10 mouse cellular contexts compared by ENCODE assay signal in the genomic region with DNA sequence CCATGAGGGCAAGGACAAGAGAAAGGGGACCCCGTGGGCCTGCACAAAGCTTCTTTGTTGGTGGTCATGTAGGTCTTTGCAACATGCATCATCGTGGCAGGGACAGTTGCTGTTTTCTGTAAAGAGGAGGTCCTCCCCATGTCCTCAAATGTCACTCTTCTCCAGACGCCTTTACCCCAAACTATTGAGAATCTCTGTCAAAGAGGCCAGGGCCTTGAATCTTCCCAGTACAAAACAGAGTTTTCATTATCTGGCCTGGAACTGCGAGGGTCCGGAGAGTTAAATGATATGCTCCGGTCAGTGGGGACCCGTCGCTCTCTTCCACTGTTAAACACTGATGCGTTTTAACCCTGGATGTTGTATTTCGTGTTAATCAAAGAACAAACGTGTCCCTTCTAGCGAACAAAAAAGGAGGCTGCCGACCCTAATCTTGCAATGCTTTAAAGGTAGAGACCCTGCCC. TPM values are rescaled to one million over a fixed set of nuclear protein-coding genes. Genes with fewer than 3 reads are reported as not detected.
DNase-seq lines count a peak whose midpoint lies in the region; ATAC-seq and TF ChIP-seq lines count a peak whose summit lies in the region.
"Had no signal": no experiment of that assay in that cellular context is flagged by ENCODE, and none has a peak within 500 bp of the region (broad histone marks: within the 10 kb centered on the region; RNA-seq: fewer than 3 reads in every experiment).

No protein-coding gene starts in this region.

- no peaks in the 10 kb centered on the region for H3K36me3 ChIP-seq in lung, embryonic 14.5 days (ENCODE audit: insufficient read depth)
- no peaks in the 10 kb centered on the region for H3K36me3 ChIP-seq in forebrain, embryonic 14.5 days (ENCODE audit: control insufficient read depth, insufficient read depth, low read length)
- no peaks in the 10 kb centered on the region for H3K36me3 ChIP-seq in limb, embryonic 11.5 days (ENCODE audit: control insufficient read depth, insufficient read depth, low read length)
- H3K36me3 ChIP-seq in neural tube, embryonic 15.5 days = no peaks in the 10 kb centered on the region

- no peak overlapping the region for H3K27ac ChIP-seq in lung, embryonic 14.5 days (ENCODE audit: low read depth)
- H3K27ac ChIP-seq in forebrain, embryonic 14.5 days (ENCODE audit: low read depth, low read length) = 0 out of 2 replicates have a peak overlapping the region, but pooled peaks have one; percentile 6
- H3K27ac ChIP-seq in limb, embryonic 11.5 days (replicated peaks; ENCODE audit: low read depth, low read length) = no peak overlapping the region
- peak overlapping the region; percentile 97 for H3K27ac ChIP-seq in neural tube, embryonic 15.5 days (replicated peaks)
- H3K27ac ChIP-seq: liver, embryonic 14.5 days had no signal

- no peak for DNase-seq in lung, embryonic 14.5 days
- no peak for DNase-seq in lung, adult 2 months
- no peak for DNase-seq in forebrain, embryonic 14.5 days (ENCODE audit: low spot score)
- DNase-seq in limb, embryonic 11.5 days (ENCODE audit: low spot score) = peak; percentile 34
- no peak for DNase-seq in frontal cortex, postnatal 14 days (ENCODE audit: low spot score in 2 of 2)
- no peak for DNase-seq in spleen, adult 12 weeks (ENCODE audit: low spot score)

- no peak for TF ChIP-seq POLR2A in lung, adult 2 months (IDR thresholded peaks at IDR 0.05; ENCODE audit: borderline replicate concordance, extremely low read depth, low read depth, low read length)

- TF ChIP-seq CTCF in lung, embryonic 14.5 days (IDR thresholded peaks at IDR 0.05; ENCODE audit: low read depth) = no peak
- no peak for TF ChIP-seq CTCF in lung, adult 2 months (IDR thresholded peaks at IDR 0.05; ENCODE audit: insufficient read depth, low read length)

- peak overlapping the region; percentile 57; the same call in 1 of the 2 replicates for H3K4me2 ChIP-seq in lung, embryonic 14.5 days
- H3K4me2 ChIP-seq in forebrain, embryonic 14.5 days (ENCODE audit: low read length) = peak overlapping the region; percentile 83
- no peak overlapping the region; the same call in 1 of the 2 replicates for H3K4me2 ChIP-seq in limb, embryonic 11.5 days (ENCODE audit: low read depth, severe bottlenecking)
- peak overlapping the region; percentile 89 for H3K4me2 ChIP-seq in neural tube, embryonic 15.5 days

- H3K27me3 ChIP-seq in lung, embryonic 14.5 days (ENCODE audit: insufficient read depth, low read length) = peaks cover 41% of the 10 kb centered on the region
- peaks cover 5% of the 10 kb centered on the region for H3K27me3 ChIP-seq in forebrain, embryonic 14.5 days (replicated peaks; ENCODE audit: control insufficient read depth, insufficient read depth, low read length)
- H3K27me3 ChIP-seq in limb, embryonic 11.5 days (ENCODE audit: control insufficient read depth, insufficient read depth, low read length) = peaks cover 37% of the 10 kb centered on the region
- H3K27me3 ChIP-seq in neural tube, embryonic 15.5 days (replicated peaks) = 0 out of 2 replicates have a peak, but pooled peaks cover 3% of the 10 kb centered on the region

- WGBS in lung, embryonic 14.5 days = 23% methylated on average over 13 of the region's 13 CpGs
- 40% methylated on average over 13 of the region's 13 CpGs for WGBS in lung, adult 2 months
- WGBS in forebrain, embryonic 14.5 days = 16% methylated on average over 13 of the region's 13 CpGs
- WGBS in limb, embryonic 11.5 days = 21% methylated on average over 13 of the region's 13 CpGs
- WGBS in neural tube, embryonic 15.5 days = 7% methylated on average over 13 of the region's 13 CpGs

- no peak overlapping the region for H3K9ac ChIP-seq in lung, embryonic 14.5 days
- H3K9ac ChIP-seq in forebrain, embryonic 14.5 days (ENCODE audit: low read length) = peak overlapping the region; percentile 70; the same call in 1 of the 2 replicates
- no peak overlapping the region for H3K9ac ChIP-seq in limb, embryonic 11.5 days (ENCODE audit: low read length)
- peak overlapping the region; percentile 67 for H3K9ac ChIP-seq in neural tube, embryonic 15.5 days (replicated peaks)
- H3K9ac ChIP-seq: liver, embryonic 14.5 days had no signal

- H3K4me3 ChIP-seq in lung, embryonic 14.5 days (ENCODE audit: low read depth, low read length) = peak overlapping the region; percentile 24; the same call in 1 of the 2 replicates
- H3K4me3 ChIP-seq in lung, adult 2 months (replicated peaks; ENCODE audit: extremely low read depth, low read depth, low read length) = no peak overlapping the region
- H3K4me3 ChIP-seq in forebrain, embryonic 14.5 days (ENCODE audit: low read depth, low read length) = peak overlapping the region; percentile 38
- H3K4me3 ChIP-seq in limb, embryonic 11.5 days (ENCODE audit: low read depth, low read length) = no peak overlapping the region
- peak overlapping the region; percentile 49 for H3K4me3 ChIP-seq in neural tube, embryonic 15.5 days (replicated peaks)

- no peaks in the 10 kb centered on the region for H3K9me3 ChIP-seq in lung, embryonic 14.5 days (ENCODE audit: low read depth, low read length)
- no peaks in the 10 kb centered on the region for H3K9me3 ChIP-seq in forebrain, embryonic 14.5 days (replicated peaks; ENCODE audit: control insufficient read depth, low read length)
- H3K9me3 ChIP-seq in limb, embryonic 11.5 days (ENCODE audit: control insufficient read depth, low read length) = no peaks in the 10 kb centered on the region
- no peaks in the 10 kb centered on the region for H3K9me3 ChIP-seq in neural tube, embryonic 15.5 days (replicated peaks)

- no peak for ATAC-seq in lung, embryonic 14.5 days (ENCODE audit: insufficient read depth)
- ATAC-seq in forebrain, embryonic 14.5 days = no peak
- no peak for ATAC-seq in limb, embryonic 11.5 days (ENCODE audit: insufficient number of reproducible peaks, low FRiP score, low TSS enrichment, low read depth)
- ATAC-seq in neural tube, embryonic 15.5 days (ENCODE audit: low FRiP score) = no peak
- no peak for ATAC-seq in erythroid progenitor cell, adult 5-6 weeks (replicated peaks; ENCODE audit: low FRiP score, poor library complexity, severe bottlenecking)

- 0 out of 2 replicates have a peak, but pooled peaks cover 2% of the 10 kb centered on the region for H3K4me1 ChIP-seq in lung, embryonic 14.5 days (ENCODE audit: insufficient read depth)
- H3K4me1 ChIP-seq in lung, adult 2 months (ENCODE audit: control insufficient read depth, insufficient read depth, low read length) = peaks cover 3% of the 10 kb centered on the region
- H3K4me1 ChIP-seq in forebrain, embryonic 14.5 days (ENCODE audit: control insufficient read depth, insufficient read depth, low read length) = peaks cover 9% of the 10 kb centered on the region
- 0 out of 2 replicates have a peak, but pooled peaks cover 7% of the 10 kb centered on the region for H3K4me1 ChIP-seq in limb, embryonic 11.5 days (ENCODE audit: control insufficient read depth, insufficient read depth, low read length)
- peaks cover 36% of the 10 kb centered on the region for H3K4me1 ChIP-seq in neural tube, embryonic 15.5 days

RNA-seq across cellular contexts. Expression of a gene that starts 0.9 kb away (rescaled TPM):
- polyA plus RNA-seq in lung, embryonic 14.5 days (2014; fragmentation: Nextera tagmentation; extraction: Ambion mirVana) = 0.42 and 0.43 TPM in 2 replicates
- 4.8 and 5.5 TPM in 2 replicates for polyA plus RNA-seq in lung, adult 2 months (2012; rRNA removed)
- polyA plus RNA-seq in forebrain, embryonic 14.5 days (2014; fragmentation: Nextera tagmentation; extraction: Ambion mirVana) = 0.91 and 2.2 TPM in 2 replicates
- polyA plus RNA-seq in limb, embryonic 11.5 days (2014; fragmentation: Nextera tagmentation; extraction: Ambion mirVana) = 0.25 and 0.67 TPM in 2 replicates
- 5.2 and 5.7 TPM in 2 replicates for polyA plus RNA-seq in neural tube, embryonic 15.5 days (2015; fragmentation: Nextera tagmentation; extraction: Ambion mirVana)
- total RNA-seq in erythroid progenitor cell, adult 5-6 weeks (2015; ENCODE audit: low replicate concordance) = 3.2 TPM in 1 of 2 replicates, not detected in the other
- 0.15 and 0.39 TPM in 2 replicates for total RNA-seq in erythroid progenitor cell, adult 5-6 weeks (2017; ENCODE audit: low replicate concordance)
- total RNA-seq: common myeloid progenitor, adult 5-6 weeks had no signal

RNA-seq across cellular contexts. Expression of a gene that starts 13.7 kb away (rescaled TPM):
- 80.1 and 80.5 TPM in 2 replicates for polyA plus RNA-seq in lung, embryonic 14.5 days (2014; fragmentation: Nextera tagmentation; extraction: Ambion mirVana)
- polyA plus RNA-seq in lung, adult 2 months (2012; rRNA removed) = 49.6 and 74.2 TPM in 2 replicates
- polyA plus RNA-seq in forebrain, embryonic 14.5 days (2014; fragmentation: Nextera tagmentation; extraction: Ambion mirVana) = 127 and 136 TPM in 2 replicates
- polyA plus RNA-seq in limb, embryonic 11.5 days (2014; fragmentation: Nextera tagmentation; extraction: Ambion mirVana) = 81.6 and 88.9 TPM in 2 replicates
- 111 and 126 TPM in 2 replicates for polyA plus RNA-seq in neural tube, embryonic 15.5 days (2015; fragmentation: Nextera tagmentation; extraction: Ambion mirVana)
- 10.5 and 11.9 TPM in 2 replicates for total RNA-seq in erythroid progenitor cell, adult 5-6 weeks (2015; ENCODE audit: low replicate concordance)
- total RNA-seq in erythroid progenitor cell, adult 5-6 weeks (2017; ENCODE audit: low replicate concordance) = 2.1 TPM in 1 of 2 replicates, not detected in the other

RNA-seq across cellular contexts. Expression of a gene that starts 13.7 kb away (rescaled TPM):
- polyA plus RNA-seq in lung, embryonic 14.5 days (2014; fragmentation: Nextera tagmentation; extraction: Ambion mirVana) = 115 and 117 TPM in 2 replicates
- 6.6 and 26.5 TPM in 2 replicates for polyA plus RNA-seq in lung, adult 2 months (2012; rRNA removed)
- polyA plus RNA-seq in forebrain, embryonic 14.5 days (2014; fragmentation: Nextera tagmentation; extraction: Ambion mirVana) = 103 and 116 TPM in 2 replicates
- 160 and 161 TPM in 2 replicates for polyA plus RNA-seq in limb, embryonic 11.5 days (2014; fragmentation: Nextera tagmentation; extraction: Ambion mirVana)
- 90.5 and 98.7 TPM in 2 replicates for polyA plus RNA-seq in neural tube, embryonic 15.5 days (2015; fragmentation: Nextera tagmentation; extraction: Ambion mirVana)
- 7.9 and 9.2 TPM in 2 replicates for total RNA-seq in erythroid progenitor cell, adult 5-6 weeks (2015; ENCODE audit: low replicate concordance)
- 4.4 and 5.9 TPM in 2 replicates for total RNA-seq in erythroid progenitor cell, adult 5-6 weeks (2017; ENCODE audit: low replicate concordance)

RNA-seq across cellular contexts. Expression of a gene that starts 56.0 kb away (rescaled TPM):
- polyA plus RNA-seq in lung, embryonic 14.5 days (2014; fragmentation: Nextera tagmentation; extraction: Ambion mirVana) = 0.08 TPM in 1 of 2 replicates, not detected in the other
- 0.09 and 0.28 TPM in 2 replicates for polyA plus RNA-seq in lung, adult 2 months (2012; rRNA removed)
- polyA plus RNA-seq in forebrain, embryonic 14.5 days (2014; fragmentation: Nextera tagmentation; extraction: Ambion mirVana) = 0.04 and 0.09 TPM in 2 replicates
- polyA plus RNA-seq in limb, embryonic 11.5 days (2014; fragmentation: Nextera tagmentation; extraction: Ambion mirVana) = 0.17 and 0.23 TPM in 2 replicates
- 0.42 and 0.61 TPM in 2 replicates for polyA plus RNA-seq in neural tube, embryonic 15.5 days (2015; fragmentation: Nextera tagmentation; extraction: Ambion mirVana)
- total RNA-seq in erythroid progenitor cell, adult 5-6 weeks (2015; ENCODE audit: low replicate concordance) = not detected in 2 replicates
- not detected in 2 replicates for total RNA-seq in erythroid progenitor cell, adult 5-6 weeks (2017; ENCODE audit: low replicate concordance)
- total RNA-seq: common myeloid progenitor, adult 5-6 weeks had no signal

Comparison
In these comparisons a context has a peak if more than half of its experiments do, and no peak if none do; other contexts are left out.
1. H3K4me3 ChIP-seq: peak in lung, embryonic 14.5 days (single experiment), forebrain, embryonic 14.5 days (single experiment) and neural tube, embryonic 15.5 days (single experiment); none in lung, adult 2 months (single experiment) and limb, embryonic 11.5 days (single experiment).
2. H3K27ac ChIP-seq: peak in forebrain, embryonic 14.5 days (single experiment) and neural tube, embryonic 15.5 days (single experiment); none in lung, embryonic 14.5 days (single experiment) and limb, embryonic 11.5 days (single experiment).
3. H3K9ac ChIP-seq: peak in forebrain, embryonic 14.5 days (single experiment) and neural tube, embryonic 15.5 days (single experiment); none in lung, embryonic 14.5 days (single experiment) and limb, embryonic 11.5 days (single experiment).